Mouse (Mus musculus) midbrain, embryonic 10.5 days (tissue): ENCODE results near the gene Thsd4. TPM values are rescaled to one million over a fixed set of nuclear protein-coding genes. Genes with fewer than 3 reads are reported as not detected.
"Not testable (repeated sequence)": the region's sequence is repeated elsewhere in the genome, so short reads cannot be mapped to it uniquely, and the experiment has no call there.

Experiments used
- DNase-seq: peaks from one replicate; pipeline ENCODE4 v3.0.0-alpha.2; 2017; ENCODE audit warnings: low spot score
- H3K27ac ChIP-seq: fragments of 300-500 bp; sonication (generic); replicated peaks from 2 replicates; pipeline ENCODE4 v1.5.1; 2016; ENCODE audit warnings: mild to moderate bottlenecking
- H3K27me3 ChIP-seq: fragments of 300-500 bp; sonication (generic); 2 replicates; pipeline ENCODE4 v1.6.1; 2016; ENCODE audit warnings: low read depth, mild to moderate bottlenecking; ENCODE audit not compliant: poor library complexity, severe bottlenecking
- H3K36me3 ChIP-seq: fragments of 300-500 bp; sonication (generic); 2 replicates; pipeline ENCODE4 v1.6.1; 2016; ENCODE audit warnings: mild to moderate bottlenecking, moderate library complexity
- H3K4me1 ChIP-seq: fragments of 300-500 bp; sonication (generic); 2 replicates; pipeline ENCODE4 v1.6.1; 2016
- H3K4me3 ChIP-seq: fragments of 300-500 bp; sonication (generic); 2 replicates; pipeline ENCODE4 v1.5.1; 2016; ENCODE audit warnings: mild to moderate bottlenecking, moderate library complexity
- H3K9me3 ChIP-seq: fragments of 300-500 bp; sonication (generic); replicated peaks from 2 replicates; pipeline ENCODE4 v1.6.1; 2016; ENCODE audit warnings: mild to moderate bottlenecking
- WGBS: fragments of 180-500 bp; shearing (Covaris S2); methylation state at CpG from one replicate; pipeline ENCODE4 v1.1.7; 2016; 5-methylcytosine and 5-hydroxymethylcytosine counted together
- polyA plus RNA-seq: library from polyadenylated mRNA; unstranded; fragments of >200 nt; fragmentation: Nextera tagmentation; extraction: Ambion mirVana; gene quantifications from 2 replicates; pipeline ENCODE4 v1.2.1, GENCODE M21; 2016

Thsd4 gene
- polyA plus RNA-seq, 1 experiment from 2014 or later, result 4.1 TPM

DNA sequence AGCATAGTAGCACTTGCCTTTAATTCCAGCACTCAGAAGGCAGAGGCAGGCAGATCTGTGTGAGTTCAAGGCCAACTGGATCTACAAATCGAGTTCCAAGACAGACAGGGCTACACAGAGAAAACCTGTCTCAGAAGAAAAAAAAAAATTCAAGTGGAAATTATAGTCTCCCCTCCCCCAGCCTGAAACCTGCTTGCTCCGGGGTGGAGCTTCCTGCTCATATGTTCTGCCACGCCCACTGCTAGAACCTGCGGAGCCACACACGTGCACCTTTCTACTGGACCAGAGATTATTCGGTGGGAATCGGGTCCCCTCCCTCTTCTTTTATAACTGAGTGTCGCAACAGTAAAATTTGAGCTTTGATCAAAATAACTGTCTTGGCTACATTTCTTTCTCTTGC, 586.0 kb downstream of the Thsd4 start:
- not testable (repeated sequence) for H3K27ac ChIP-seq, H3K9me3 ChIP-seq, DNase-seq, H3K36me3 ChIP-seq, H3K27me3 ChIP-seq, H3K4me3 ChIP-seq, H3K4me1 ChIP-seq
- WGBS, result 82% methylated on average over 8 of the region's 8 CpGs

DNA sequence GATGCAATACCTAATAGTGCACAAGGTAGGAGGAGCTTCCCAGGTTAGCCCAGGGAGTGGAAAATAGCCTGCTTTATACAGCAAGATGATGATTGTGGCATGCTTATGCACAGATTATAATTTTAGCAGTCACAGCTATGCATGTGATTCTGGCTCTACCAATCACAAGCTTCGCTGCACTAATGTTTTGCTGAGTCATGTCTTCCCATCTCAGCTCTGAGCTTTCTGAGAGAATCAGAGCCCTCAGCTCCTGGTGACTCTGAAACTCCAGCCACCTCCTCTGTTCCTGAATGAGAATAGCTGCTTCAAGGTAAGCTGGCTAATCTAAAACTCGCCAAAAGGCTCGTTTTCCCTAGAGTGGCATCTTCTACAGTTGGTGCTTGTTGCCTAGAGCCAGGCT, 591.6 kb downstream of the Thsd4 start:
- no peaks in the 10 kb centered on the region for H3K9me3 ChIP-seq
- H3K4me3 ChIP-seq, result no peak overlapping the region
- H3K36me3 ChIP-seq, result peaks cover 12% of the 10 kb centered on the region
- H3K4me1 ChIP-seq, result no peaks in the 10 kb centered on the region
- H3K27ac ChIP-seq, result no peak overlapping the region
- no peak for DNase-seq
- WGBS, result 82% methylated on average over 3 of the region's 3 CpGs
- no peaks in the 10 kb centered on the region for H3K27me3 ChIP-seq

Other genes with a start within 250 kb of the Thsd4 start
- 27.6 and 38.9 TPM in 2 replicates for gene Lrrc49, start 166.1 kb upstream of the Thsd4 start, polyA plus RNA-seq
- 1.2 and 1.9 TPM in 2 replicates for gene Larp6, start 190.9 kb upstream of the Thsd4 start, polyA plus RNA-seq